Mouse (Mus musculus): ENCODE measurements at regions not wholly inside any gene's neighbourhood (a gene's known extent, or its start where the extent isn't known, plus 50 kb on each side); places are given as distances from the start of the nearest gene placed in this dataset.

- WGBS = 44% methylated on average over 6 of the region's 6 CpGs
Observed at GRCm38 (mm10) chr16:75104894-75105293, 481.0 kb downstream of the Lipi start.

GRCm38 (mm10) chr16:75093163-75093562 is 492.7 kb downstream of the Lipi start:
- no peak for ATAC-seq
- Histone ChIP-seq H3K9ac (replicated peaks; ENCODE audit: low read length) (peak overlapping the region; percentile 37), H3K27ac (no peak overlapping the region), H3K4me3 (ENCODE audit: low read length) (peak overlapping the region; percentile 39), H3K4me1 (ENCODE audit: insufficient read depth, low read length) (no peaks in the 10 kb centered on the region), H3K36me3 (ENCODE audit: insufficient read depth, low read length) (no peaks in the 10 kb centered on the region), H3K27me3 (ENCODE audit: insufficient read depth, low read length) (no peaks in the 10 kb centered on the region), H3K4me2 (ENCODE audit: low read depth, low read length) (peak overlapping the region; percentile 63), H3K9me3 (ENCODE audit: low read length) (no peaks in the 10 kb centered on the region)
- peak; percentile 26 for DNase-seq (ENCODE audit: low spot score)
- no peak for TF ChIP-seq CTCF (IDR thresholded peaks at IDR 0.05; ENCODE audit: low read depth)
- WGBS = 34% methylated on average over 6 of the region's 6 CpGs

More at GRCm38 (mm10) chr16:75104894-75105293, 481.0 kb downstream of the Lipi start:
- H3K27ac ChIP-seq = no peak overlapping the region
- H3K4me1 ChIP-seq (ENCODE audit: insufficient read depth, low read length) = no peaks in the 10 kb centered on the region
- no peaks in the 10 kb centered on the region for H3K9me3 ChIP-seq (ENCODE audit: low read length)
- ATAC-seq (no peak), DNase-seq (ENCODE audit: low spot score) (no peak)
- no peak overlapping the region for H3K4me3 ChIP-seq (ENCODE audit: low read length)
- H3K27me3 ChIP-seq (ENCODE audit: insufficient read depth, low read length) = no peaks in the 10 kb centered on the region
- H3K9ac ChIP-seq (replicated peaks; ENCODE audit: low read length) = no peak overlapping the region
- no peaks in the 10 kb centered on the region for H3K36me3 ChIP-seq (ENCODE audit: insufficient read depth, low read length)
- H3K4me2 ChIP-seq (ENCODE audit: low read depth, low read length) = no peak overlapping the region
- no peak for TF ChIP-seq CTCF (IDR thresholded peaks at IDR 0.05; ENCODE audit: low read depth)

GRCm38 (mm10) chr16:75092471-75093130 is 493.3 kb downstream of the Lipi start:
- H3K4me2 ChIP-seq (ENCODE audit: low read depth, low read length) = peak overlapping the region; percentile 63
- H3K27me3 ChIP-seq (ENCODE audit: insufficient read depth, low read length) = no peaks in the 10 kb centered on the region
- 9% methylated on average over 12 of the region's 12 CpGs for WGBS
- no peak for TF ChIP-seq CTCF (IDR thresholded peaks at IDR 0.05; ENCODE audit: low read depth)
- H3K4me1 ChIP-seq (ENCODE audit: insufficient read depth, low read length) = no peaks in the 10 kb centered on the region
- ATAC-seq (0 out of 2 replicates have a peak, but pooled peaks have one; percentile 40), DNase-seq (ENCODE audit: low spot score) (peak; percentile 47)
- no peak overlapping the region for H3K27ac ChIP-seq
- H3K4me3 ChIP-seq (ENCODE audit: low read length) = peak overlapping the region; percentile 39
- no peaks in the 10 kb centered on the region for H3K9me3 ChIP-seq (ENCODE audit: low read length)
- H3K36me3 ChIP-seq (ENCODE audit: insufficient read depth, low read length) = no peaks in the 10 kb centered on the region
- peak overlapping the region; percentile 37 for H3K9ac ChIP-seq (replicated peaks; ENCODE audit: low read length)

- H3K9me3 ChIP-seq (ENCODE audit: low read length) = no peaks in the 10 kb centered on the region
- WGBS = 36% methylated on average over 2 of the region's 2 CpGs
- H3K36me3 ChIP-seq (ENCODE audit: insufficient read depth, low read length) = no peaks in the 10 kb centered on the region
- TF ChIP-seq CTCF (IDR thresholded peaks at IDR 0.05; ENCODE audit: low read depth) = no peak
- peak overlapping the region; percentile 37; the same call in 1 of the 2 replicates for H3K9ac ChIP-seq (replicated peaks; ENCODE audit: low read length)
- peak overlapping the region; percentile 63 for H3K4me2 ChIP-seq (ENCODE audit: low read depth, low read length)
- ATAC-seq (no peak), DNase-seq (ENCODE audit: low spot score) (peak; percentile 10)
- no peak overlapping the region for H3K27ac ChIP-seq
- H3K27me3 ChIP-seq (ENCODE audit: insufficient read depth, low read length) = no peaks in the 10 kb centered on the region
- H3K4me3 ChIP-seq (ENCODE audit: low read length) = peak overlapping the region; percentile 39
- no peaks in the 10 kb centered on the region for H3K4me1 ChIP-seq (ENCODE audit: insufficient read depth, low read length)
Observed at GRCm38 (mm10) chr16:75091931-75092330, 493.9 kb downstream of the Lipi start.

- H3K4me1 ChIP-seq (ENCODE audit: insufficient read depth, low read length) = no peaks in the 10 kb centered on the region
- H3K4me2 ChIP-seq (ENCODE audit: low read depth, low read length) = 0 out of 2 replicates have a peak overlapping the region, but pooled peaks have one; percentile 19
- no peak overlapping the region for H3K9ac ChIP-seq (replicated peaks; ENCODE audit: low read length)
- H3K9me3 ChIP-seq (ENCODE audit: low read length) = no peaks in the 10 kb centered on the region
- no peak overlapping the region for H3K27ac ChIP-seq
- H3K4me3 ChIP-seq (ENCODE audit: low read length) = no peak overlapping the region
- DNase-seq (ENCODE audit: low spot score) (peak; percentile 23), ATAC-seq (no peak)
- TF ChIP-seq CTCF (IDR thresholded peaks at IDR 0.05; ENCODE audit: low read depth) = no peak
- 55% methylated on average over 6 of the region's 6 CpGs for WGBS
- H3K36me3 ChIP-seq (ENCODE audit: insufficient read depth, low read length) = no peaks in the 10 kb centered on the region
- no peaks in the 10 kb centered on the region for H3K27me3 ChIP-seq (ENCODE audit: insufficient read depth, low read length)
Observed at GRCm38 (mm10) chr16:75089383-75090035, 496.4 kb downstream of the Lipi start.

- WGBS = 66% methylated on average over 5 of the region's 5 CpGs
- ATAC-seq = no peak
- DNase-seq (ENCODE audit: low spot score) = no peak
Observed at GRCm38 (mm10) chr16:75088701-75089100, 497.2 kb downstream of the Lipi start.

GRCm38 (mm10) chr16:75065281-75065680 is 520.6 kb downstream of the Lipi start:
- no peak for TF ChIP-seq CTCF (IDR thresholded peaks at IDR 0.05; ENCODE audit: low read depth)
- H3K27me3 ChIP-seq (ENCODE audit: insufficient read depth, low read length) = no peaks in the 10 kb centered on the region
- no peak overlapping the region for H3K4me2 ChIP-seq (ENCODE audit: low read depth, low read length)
- no peaks in the 10 kb centered on the region for H3K4me1 ChIP-seq (ENCODE audit: insufficient read depth, low read length)
- ATAC-seq = no peak
- DNase-seq (ENCODE audit: low spot score) = no peak
- no peak overlapping the region for H3K9ac ChIP-seq (replicated peaks; ENCODE audit: low read length)
- no peaks in the 10 kb centered on the region for H3K36me3 ChIP-seq (ENCODE audit: insufficient read depth, low read length)
- WGBS = 76% methylated on average over 5 of the region's 5 CpGs
- H3K27ac ChIP-seq = no peak overlapping the region
- H3K9me3 ChIP-seq (ENCODE audit: low read length) = no peaks in the 10 kb centered on the region
- H3K4me3 ChIP-seq (ENCODE audit: low read length) = no peak overlapping the region

More at GRCm38 (mm10) chr16:75088701-75089100, 497.2 kb downstream of the Lipi start:
- Histone ChIP-seq H3K27me3 (ENCODE audit: insufficient read depth, low read length) (no peaks in the 10 kb centered on the region), H3K27ac (no peak overlapping the region), H3K4me1 (ENCODE audit: insufficient read depth, low read length) (no peaks in the 10 kb centered on the region), H3K9ac (replicated peaks; ENCODE audit: low read length) (no peak overlapping the region), H3K9me3 (ENCODE audit: low read length) (no peaks in the 10 kb centered on the region), H3K36me3 (ENCODE audit: insufficient read depth, low read length) (no peaks in the 10 kb centered on the region), H3K4me3 (ENCODE audit: low read length) (no peak overlapping the region), H3K4me2 (ENCODE audit: low read depth, low read length) (no peak overlapping the region)
- TF ChIP-seq CTCF (IDR thresholded peaks at IDR 0.05; ENCODE audit: low read depth) = no peak

Measured in hindbrain, postnatal 0 days (tissue).